Mouse (Mus musculus): ENCODE measurements around the gene Usp34. TPM values are rescaled to one million over a fixed set of nuclear protein-coding genes. Genes with fewer than 3 reads are reported as not detected.

Usp34 gene
- polyA plus RNA-seq (2014; fragmentation: Nextera tagmentation; extraction: Ambion mirVana): 37.7 and 40.4 TPM in 2 replicates

DNA sequence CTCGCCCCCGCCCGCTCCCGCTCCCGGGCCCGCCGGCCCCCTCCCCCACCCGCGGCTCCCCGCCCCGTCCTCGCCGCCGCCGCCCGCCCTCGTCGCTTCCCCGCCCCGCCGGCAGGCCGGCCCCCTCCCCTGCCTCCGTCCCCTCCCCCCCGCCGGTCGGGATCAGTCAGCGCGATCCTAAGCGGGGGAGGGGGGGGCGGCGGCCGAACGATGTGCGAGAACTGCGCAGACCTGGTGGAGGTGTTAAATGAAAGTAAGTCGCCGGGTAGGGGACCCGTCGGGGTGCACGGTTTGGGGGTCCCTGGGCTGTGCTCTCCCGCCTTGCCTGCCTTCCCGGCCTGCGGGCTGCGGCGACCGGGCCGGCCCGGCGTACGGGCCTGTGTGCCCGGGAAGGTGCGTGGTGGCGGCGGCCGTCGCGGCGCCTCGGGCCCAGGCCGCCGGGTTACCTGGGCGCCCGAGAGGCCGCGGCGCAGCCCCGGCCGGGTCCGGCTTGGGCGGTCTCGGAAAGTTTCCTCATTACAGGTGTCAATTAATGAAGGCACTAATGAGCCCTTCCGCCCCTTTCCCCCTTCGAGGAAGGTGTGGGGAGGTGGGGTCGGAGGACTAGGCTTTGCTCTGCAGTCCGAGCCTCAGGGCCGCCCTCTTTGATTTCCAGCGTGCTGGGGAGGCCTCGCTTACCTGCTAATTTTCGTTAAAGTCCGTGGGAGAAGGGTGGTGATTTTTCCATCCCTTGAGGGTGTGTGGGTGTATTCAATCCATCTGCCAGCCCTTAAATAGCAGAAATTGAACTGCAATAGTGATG lies at the start of gene Usp34:
Gene Usp34 (plus strand): TSS at position 132 of the 802 bp plus-strand sequence.
- peak; percentile 72 for DNase-seq (ENCODE audit: low spot score)
- H3K36me3 ChIP-seq (replicated peaks; ENCODE audit: control insufficient read depth, insufficient read depth, low read depth, low read length): no peaks in the 10 kb centered on the region; the same call in 1 of the 2 replicates
- under 1% methylated on average over 35 of the region's 80 CpGs for WGBS

DNA sequence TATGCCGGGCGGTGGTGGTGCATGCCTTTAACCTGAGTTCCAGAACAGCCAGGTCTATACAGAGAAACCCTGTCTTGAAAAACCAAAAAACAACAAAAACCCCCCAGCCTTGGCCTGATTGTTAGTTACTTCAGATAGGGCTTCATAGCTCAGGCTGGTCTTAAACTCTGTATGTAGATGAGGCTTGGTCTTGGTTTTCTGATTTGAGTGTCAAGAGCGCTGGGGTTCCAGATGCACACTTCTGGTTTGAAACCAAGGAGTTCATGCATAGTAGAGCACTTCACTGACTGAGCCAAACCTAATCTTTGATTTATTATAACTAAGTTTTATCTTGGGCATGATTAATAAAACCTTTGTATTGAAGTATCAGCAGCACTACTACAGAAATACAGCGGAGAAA lies 47.6 kb upstream of the Usp34 start:
- H3K27ac ChIP-seq (replicated peaks; ENCODE audit: low read depth, low read length): no peak overlapping the region
- no peaks in the 10 kb centered on the region for H3K9me3 ChIP-seq (replicated peaks; ENCODE audit: control insufficient read depth, low read length)
- H3K4me3 ChIP-seq (ENCODE audit: low read depth, low read length): peak overlapping the region; percentile 5; the same call in 1 of the 2 replicates
- no peak overlapping the region for H3K9ac ChIP-seq (replicated peaks; ENCODE audit: low read length)
- no peak overlapping the region for H3K4me2 ChIP-seq (ENCODE audit: low read depth, low read length)
- DNase-seq (ENCODE audit: low spot score): no peak
- no peak for ATAC-seq (replicated peaks; ENCODE audit: insufficient number of reproducible peaks, low FRiP score, low TSS enrichment, low read depth)
- H3K4me1 ChIP-seq (ENCODE audit: control insufficient read depth, insufficient read depth, low read length): no peaks in the 10 kb centered on the region
- WGBS: 88% methylated on average over 4 of the region's 4 CpGs
- H3K36me3 ChIP-seq (replicated peaks; ENCODE audit: control insufficient read depth, insufficient read depth, low read depth, low read length): peaks cover 7% of the 10 kb centered on the region
- no peaks in the 10 kb centered on the region for H3K27me3 ChIP-seq (ENCODE audit: control insufficient read depth, insufficient read depth, low read length)

More for the DNA sequence above, at the start of gene Usp34:
- Histone ChIP-seq H3K27ac (replicated peaks; ENCODE audit: low read depth, low read length) (peak within 1 kb of the TSS; percentile 99), H3K4me3 (ENCODE audit: low read depth, low read length) (peak within 1 kb of the TSS; percentile 91), H3K27me3 (ENCODE audit: control insufficient read depth, insufficient read depth, low read length) (no peaks in the 10 kb centered on the region), H3K4me2 (ENCODE audit: low read depth, low read length) (peak within 1 kb of the TSS; percentile 57), H3K4me1 (ENCODE audit: control insufficient read depth, insufficient read depth, low read length) (no peaks in the 10 kb centered on the region), H3K9me3 (replicated peaks; ENCODE audit: control insufficient read depth, low read length) (no peaks in the 10 kb centered on the region), H3K9ac (replicated peaks; ENCODE audit: low read length) (peak within 1 kb of the TSS; percentile 96)
- ATAC-seq (replicated peaks; ENCODE audit: insufficient number of reproducible peaks, low FRiP score, low TSS enrichment, low read depth): peak; percentile 67

DNA sequence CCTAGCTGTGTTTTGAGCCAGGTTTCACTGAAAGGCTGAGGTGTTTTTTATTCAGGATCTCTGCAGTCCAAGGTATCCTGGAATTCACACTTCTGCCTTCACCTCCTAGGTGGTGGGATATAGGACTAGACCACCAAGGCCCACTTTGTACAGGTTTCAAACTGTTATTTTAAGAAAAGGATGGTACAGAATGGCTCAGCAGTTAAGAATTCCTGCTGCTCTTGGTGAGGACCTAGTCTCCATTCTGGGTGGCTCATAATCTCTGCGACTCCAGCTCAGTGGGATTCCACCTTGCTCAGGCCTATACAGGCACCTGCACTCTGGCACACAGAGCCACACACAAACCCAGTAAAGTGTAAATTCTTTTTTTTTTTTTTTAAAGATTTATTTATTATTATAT lies 47.2 kb upstream of the Usp34 start:
- DNase-seq (ENCODE audit: low spot score) (no peak), ATAC-seq (replicated peaks; ENCODE audit: insufficient number of reproducible peaks, low FRiP score, low TSS enrichment, low read depth) (no peak)
- peak overlapping the region; percentile 5; the same call in 1 of the 2 replicates for H3K4me3 ChIP-seq (ENCODE audit: low read depth, low read length)
- H3K27me3 ChIP-seq (ENCODE audit: control insufficient read depth, insufficient read depth, low read length): no peaks in the 10 kb centered on the region
- no peak overlapping the region for H3K9ac ChIP-seq (replicated peaks; ENCODE audit: low read length)
- peaks cover 7% of the 10 kb centered on the region for H3K36me3 ChIP-seq (replicated peaks; ENCODE audit: control insufficient read depth, insufficient read depth, low read depth, low read length)
- H3K4me1 ChIP-seq (ENCODE audit: control insufficient read depth, insufficient read depth, low read length): no peaks in the 10 kb centered on the region
- no peaks in the 10 kb centered on the region for H3K9me3 ChIP-seq (replicated peaks; ENCODE audit: control insufficient read depth, low read length)
- no peak overlapping the region for H3K4me2 ChIP-seq (ENCODE audit: low read depth, low read length)
- WGBS: 90% methylated on average over 1 of the region's 1 CpGs
- H3K27ac ChIP-seq (replicated peaks; ENCODE audit: low read depth, low read length): no peak overlapping the region

DNA sequence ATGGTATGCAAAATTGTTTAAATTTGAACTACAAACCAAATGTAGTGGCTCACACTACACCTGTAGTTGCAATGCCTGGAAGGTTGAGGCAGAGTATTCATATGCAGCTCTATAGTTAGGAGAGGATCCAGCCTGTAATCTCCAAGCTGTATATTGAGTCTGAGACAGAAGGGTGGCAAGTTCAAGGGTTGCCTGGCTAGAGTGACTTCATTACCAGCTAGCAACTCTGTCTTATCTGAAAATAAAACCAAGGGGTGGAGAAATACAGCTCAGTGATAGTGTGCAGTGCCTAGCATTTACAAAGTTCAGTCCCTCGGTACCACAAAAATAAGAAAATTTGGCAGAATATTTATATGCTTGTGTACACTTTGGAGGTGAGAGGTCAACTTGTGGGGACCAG lies 46.5 kb upstream of the Usp34 start:
- Histone ChIP-seq H3K4me3 (ENCODE audit: low read depth, low read length) (no peak overlapping the region), H3K27ac (replicated peaks; ENCODE audit: low read depth, low read length) (no peak overlapping the region), H3K4me2 (ENCODE audit: low read depth, low read length) (no peak overlapping the region), H3K4me1 (ENCODE audit: control insufficient read depth, insufficient read depth, low read length) (no peaks in the 10 kb centered on the region), H3K9ac (replicated peaks; ENCODE audit: low read length) (no peak overlapping the region), H3K9me3 (replicated peaks; ENCODE audit: control insufficient read depth, low read length) (no peaks in the 10 kb centered on the region), H3K27me3 (ENCODE audit: control insufficient read depth, insufficient read depth, low read length) (no peaks in the 10 kb centered on the region), H3K36me3 (replicated peaks; ENCODE audit: control insufficient read depth, insufficient read depth, low read depth, low read length) (peaks cover 7% of the 10 kb centered on the region)
- ATAC-seq (replicated peaks; ENCODE audit: insufficient number of reproducible peaks, low FRiP score, low TSS enrichment, low read depth): no peak
- no peak for DNase-seq (ENCODE audit: low spot score)
- WGBS: 86% methylated on average over 1 of the region's 1 CpGs

DNA sequence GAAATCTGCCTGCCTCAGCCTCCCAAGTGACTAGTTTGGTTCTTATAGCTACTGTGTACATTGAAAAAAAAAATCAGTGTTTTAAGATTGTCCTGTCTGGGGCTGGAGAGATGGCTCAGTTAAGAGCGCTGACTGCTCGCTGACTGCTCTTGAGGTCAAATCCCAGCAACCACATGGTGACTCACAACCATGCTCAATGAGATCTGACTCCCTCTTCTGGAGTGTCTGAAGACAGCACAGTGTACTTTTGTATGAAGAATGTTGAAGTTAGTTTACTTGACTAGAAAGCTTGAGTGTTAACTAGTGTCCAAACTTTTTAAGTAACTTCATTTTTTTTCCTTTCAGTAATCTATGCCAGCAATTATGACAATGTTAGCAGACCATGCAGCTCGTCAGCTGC lies 45.2 kb upstream of the Usp34 start:
- ATAC-seq (replicated peaks; ENCODE audit: insufficient number of reproducible peaks, low FRiP score, low TSS enrichment, low read depth) (no peak), DNase-seq (ENCODE audit: low spot score) (no peak)
- Histone ChIP-seq H3K27me3 (ENCODE audit: control insufficient read depth, insufficient read depth, low read length) (no peaks in the 10 kb centered on the region), H3K9me3 (replicated peaks; ENCODE audit: control insufficient read depth, low read length) (no peaks in the 10 kb centered on the region), H3K27ac (replicated peaks; ENCODE audit: low read depth, low read length) (no peak overlapping the region), H3K4me3 (ENCODE audit: low read depth, low read length) (no peak overlapping the region), H3K4me1 (ENCODE audit: control insufficient read depth, insufficient read depth, low read length) (no peaks in the 10 kb centered on the region), H3K9ac (replicated peaks; ENCODE audit: low read length) (no peak overlapping the region), H3K36me3 (replicated peaks; ENCODE audit: control insufficient read depth, insufficient read depth, low read depth, low read length) (peaks cover 7% of the 10 kb centered on the region), H3K4me2 (ENCODE audit: low read depth, low read length) (no peak overlapping the region)
- WGBS: 86% methylated on average over 3 of the region's 3 CpGs

DNA sequence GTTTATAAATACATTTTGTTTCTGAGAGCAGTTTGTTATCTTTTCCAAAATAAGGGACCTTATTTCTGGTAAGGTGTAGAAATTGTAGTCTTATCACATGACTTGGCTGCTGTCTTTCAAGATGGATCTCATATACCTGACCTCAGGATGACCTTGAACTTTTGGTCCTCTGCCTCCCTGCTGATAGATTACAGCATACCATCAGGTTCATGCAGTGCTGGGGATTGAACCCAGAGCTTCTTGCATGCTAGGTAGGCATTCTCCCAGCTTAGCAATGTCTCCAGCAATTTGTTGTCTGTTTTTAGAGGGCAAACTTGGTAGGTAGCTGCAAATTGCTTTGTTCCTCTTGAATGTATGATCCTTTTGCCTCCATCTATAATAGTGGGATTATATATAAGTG lies 41.7 kb upstream of the Usp34 start:
- H3K27ac ChIP-seq (replicated peaks; ENCODE audit: low read depth, low read length): no peak overlapping the region
- ATAC-seq (replicated peaks; ENCODE audit: insufficient number of reproducible peaks, low FRiP score, low TSS enrichment, low read depth): no peak
- H3K4me2 ChIP-seq (ENCODE audit: low read depth, low read length): no peak overlapping the region
- no peak for DNase-seq (ENCODE audit: low spot score)
- no peaks in the 10 kb centered on the region for H3K4me1 ChIP-seq (ENCODE audit: control insufficient read depth, insufficient read depth, low read length)
- no peaks in the 10 kb centered on the region for H3K27me3 ChIP-seq (ENCODE audit: control insufficient read depth, insufficient read depth, low read length)
- peaks cover 7% of the 10 kb centered on the region for H3K36me3 ChIP-seq (replicated peaks; ENCODE audit: control insufficient read depth, insufficient read depth, low read depth, low read length)
- H3K9ac ChIP-seq (replicated peaks; ENCODE audit: low read length): no peak overlapping the region
- H3K4me3 ChIP-seq (ENCODE audit: low read depth, low read length): no peak overlapping the region
- H3K9me3 ChIP-seq (replicated peaks; ENCODE audit: control insufficient read depth, low read length): no peaks in the 10 kb centered on the region

DNA sequence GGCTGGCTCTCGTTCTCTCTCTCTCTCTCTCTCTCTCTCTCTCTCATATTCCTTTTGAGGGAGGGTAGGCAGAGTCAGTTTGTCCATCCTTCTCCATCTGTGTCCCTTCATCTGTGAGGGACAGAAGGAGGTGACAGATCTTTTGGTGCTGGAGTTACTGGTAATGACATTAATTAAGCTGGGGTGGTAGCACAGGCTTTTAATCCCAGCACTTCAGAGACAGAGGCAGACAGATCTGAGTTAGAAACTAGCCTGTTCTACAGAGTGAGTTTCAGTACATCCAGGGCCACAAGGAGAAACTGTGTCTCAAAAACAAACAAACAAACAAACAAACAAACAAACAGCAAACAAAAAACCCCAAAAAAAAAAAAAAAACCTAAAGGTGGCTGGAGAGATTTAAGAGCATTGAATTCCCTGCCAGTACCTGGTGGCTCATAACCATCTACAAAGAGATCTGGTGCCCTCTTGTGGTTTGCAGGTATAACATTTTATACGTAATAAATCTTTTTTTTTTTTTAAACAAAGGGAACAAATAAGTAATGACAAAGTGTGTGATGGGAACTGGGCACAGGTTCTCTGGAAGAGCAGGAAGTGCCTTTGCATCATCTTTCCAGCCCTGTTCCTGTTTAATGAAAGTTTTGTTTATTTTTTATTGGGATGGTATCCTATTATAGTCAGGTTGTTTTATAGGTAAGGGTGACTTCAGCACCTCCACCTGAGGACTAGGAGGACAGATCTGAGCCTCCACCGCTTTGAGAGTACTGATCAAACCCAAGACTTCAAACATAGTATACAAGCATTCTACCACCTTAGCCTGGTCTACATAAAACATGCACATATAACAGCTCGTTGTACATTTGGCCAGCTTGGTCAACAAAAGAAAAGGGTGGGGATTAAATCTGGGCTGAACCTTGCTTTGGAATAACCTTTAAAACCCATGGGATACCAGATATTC lies 34.6 kb upstream of the Usp34 start:
- no peak overlapping the region for H3K4me3 ChIP-seq (ENCODE audit: low read depth, low read length)
- peaks cover 2% of the 10 kb centered on the region for H3K36me3 ChIP-seq (replicated peaks; ENCODE audit: control insufficient read depth, insufficient read depth, low read depth, low read length)
- H3K4me1 ChIP-seq (ENCODE audit: control insufficient read depth, insufficient read depth, low read length): no peaks in the 10 kb centered on the region
- no peak overlapping the region for H3K9ac ChIP-seq (replicated peaks; ENCODE audit: low read length)
- ATAC-seq (replicated peaks; ENCODE audit: insufficient number of reproducible peaks, low FRiP score, low TSS enrichment, low read depth): no peak
- H3K9me3 ChIP-seq (replicated peaks; ENCODE audit: control insufficient read depth, low read length): no peaks in the 10 kb centered on the region
- H3K27ac ChIP-seq (replicated peaks; ENCODE audit: low read depth, low read length): no peak overlapping the region
- peak; percentile 58 for DNase-seq (ENCODE audit: low spot score)
- 85% methylated on average over 4 of the region's 4 CpGs for WGBS
- H3K27me3 ChIP-seq (ENCODE audit: control insufficient read depth, insufficient read depth, low read length): no peaks in the 10 kb centered on the region
- H3K4me2 ChIP-seq (ENCODE audit: low read depth, low read length): no peak overlapping the region

DNA sequence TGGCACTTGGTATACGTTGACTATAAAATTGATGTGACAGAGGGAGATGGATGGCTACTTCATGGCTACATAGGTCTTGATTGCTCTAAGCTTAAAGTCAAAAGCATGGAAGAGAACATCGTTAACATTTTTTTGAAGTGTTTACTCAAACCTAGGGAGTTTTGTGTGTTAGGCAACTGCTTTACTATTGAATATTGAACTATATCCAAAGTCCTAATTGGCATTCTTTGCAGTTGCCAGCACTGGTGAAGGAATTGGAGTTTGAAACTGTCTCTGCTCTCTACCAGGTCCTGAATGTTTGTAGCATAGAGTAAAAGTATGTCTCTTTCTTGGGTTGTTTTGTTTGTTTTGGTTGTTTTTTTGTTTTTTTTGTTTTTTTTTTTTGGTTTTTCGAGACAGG lies 30.9 kb upstream of the Usp34 start:
- Histone ChIP-seq H3K4me1 (ENCODE audit: control insufficient read depth, insufficient read depth, low read length) (no peaks in the 10 kb centered on the region), H3K4me2 (ENCODE audit: low read depth, low read length) (no peak overlapping the region), H3K9ac (replicated peaks; ENCODE audit: low read length) (no peak overlapping the region), H3K27ac (replicated peaks; ENCODE audit: low read depth, low read length) (no peak overlapping the region), H3K9me3 (replicated peaks; ENCODE audit: control insufficient read depth, low read length) (no peaks in the 10 kb centered on the region), H3K36me3 (replicated peaks; ENCODE audit: control insufficient read depth, insufficient read depth, low read depth, low read length) (peaks cover 7% of the 10 kb centered on the region), H3K27me3 (ENCODE audit: control insufficient read depth, insufficient read depth, low read length) (no peaks in the 10 kb centered on the region), H3K4me3 (ENCODE audit: low read depth, low read length) (no peak overlapping the region)
- DNase-seq (ENCODE audit: low spot score) (no peak), ATAC-seq (replicated peaks; ENCODE audit: insufficient number of reproducible peaks, low FRiP score, low TSS enrichment, low read depth) (no peak)
- WGBS: 90% methylated on average over 3 of the region's 3 CpGs
